Mouse (Mus musculus) spleen, adult 2 months (tissue): ENCODE measurements around the gene Fkbp9. TPM values are rescaled to one million over a fixed set of nuclear protein-coding genes. Genes with fewer than 3 reads are reported as not detected.

Source experiments
- DNase-seq, 2 experiments: peaks; one replicate each; pipeline versions ENCODE4 v3.0.0 to v3.0.0-alpha.2; 2012 to 2021; ENCODE audit warnings: low spot score in 2 of 2, low read depth in 1 of 2
- H3K27ac ChIP-seq: fragments of 200-500 bp; 2 replicates; pipeline ENCODE4 v1.5.1; 2012; ENCODE audit warnings: low read length, inconsistent platforms; ENCODE audit not compliant: insufficient read depth
- H3K27me3 ChIP-seq: fragments of 200-500 bp; 2 replicates; pipeline ENCODE4 v1.6.1; 2012; ENCODE audit warnings: mild to moderate bottlenecking, moderate library complexity, low read length, inconsistent platforms; ENCODE audit not compliant: control insufficient read depth, insufficient read depth
- H3K36me3 ChIP-seq: fragments of 200-500 bp; 2 replicates; pipeline ENCODE4 v1.6.1; 2012; ENCODE audit warnings: mild to moderate bottlenecking, low read length, inconsistent platforms; ENCODE audit not compliant: control insufficient read depth, insufficient read depth
- H3K4me1 ChIP-seq: fragments of 200-500 bp; 2 replicates; pipeline ENCODE4 v1.6.1; 2011; ENCODE audit warnings: inconsistent platforms; ENCODE audit not compliant: control insufficient read depth, insufficient read depth, insufficient read length
- H3K4me3 ChIP-seq: fragments of 200-500 bp; 2 replicates; pipeline ENCODE4 v1.5.1; 2011; ENCODE audit warnings: mild to moderate bottlenecking, inconsistent platforms; ENCODE audit not compliant: insufficient read depth, insufficient read length; ENCODE audit errors: extremely low read depth
- CTCF ChIP-seq: fragments of 200-500 bp; IDR thresholded peaks from 2 replicates; pipeline ENCODE4 v1.5.1; 2011; ENCODE audit warnings: mild to moderate bottlenecking, inconsistent platforms; ENCODE audit not compliant: insufficient read depth, insufficient read length, insufficient replicate concordance; ENCODE audit errors: extremely low read depth
- POLR2A ChIP-seq: fragments of 200-500 bp; IDR thresholded peaks from 2 replicates; pipeline ENCODE4 v1.6.1; 2011; ENCODE audit warnings: low read depth, low read length, inconsistent platforms
- WGBS: fragments of 180-500 bp; shearing (Covaris S2); methylation state at CpG from one replicate; pipeline ENCODE4 v1.1.7; 2018; 5-methylcytosine and 5-hydroxymethylcytosine counted together
- polyA plus RNA-seq: library from polyadenylated mRNA; depleted of rRNA; stranded (reverse); fragments of >200 nt; gene quantifications from 2 replicates; pipeline ENCODE4 v1.2.3, GENCODE M21; 2012; rRNA removed

The Fkbp9 gene
- 6.7 and 9.2 TPM in 2 replicates for polyA plus RNA-seq

GRCm38 (mm10) chr6:56831697-56832406, at the start of gene Fkbp9:
Fkbp9 (plus strand) TSS chr6:56832059.
- H3K4me3 ChIP-seq: peak within 1 kb of the TSS; percentile 51
- peak in 1 of 2 experiments; percentile 3 for DNase-seq
- H3K27ac ChIP-seq: no peak within 1 kb of the TSS
- WGBS: 3% methylated on average over 58 of the region's 58 CpGs
- H3K4me1 ChIP-seq: peaks cover 2% of the 10 kb centered on the region; the same call in 1 of the 2 replicates
- no peak for TF ChIP-seq POLR2A
- TF ChIP-seq CTCF: no peak
- H3K27me3 ChIP-seq: peaks cover 8% of the 10 kb centered on the region
- H3K36me3 ChIP-seq: no peaks in the 10 kb centered on the region

DNA sequence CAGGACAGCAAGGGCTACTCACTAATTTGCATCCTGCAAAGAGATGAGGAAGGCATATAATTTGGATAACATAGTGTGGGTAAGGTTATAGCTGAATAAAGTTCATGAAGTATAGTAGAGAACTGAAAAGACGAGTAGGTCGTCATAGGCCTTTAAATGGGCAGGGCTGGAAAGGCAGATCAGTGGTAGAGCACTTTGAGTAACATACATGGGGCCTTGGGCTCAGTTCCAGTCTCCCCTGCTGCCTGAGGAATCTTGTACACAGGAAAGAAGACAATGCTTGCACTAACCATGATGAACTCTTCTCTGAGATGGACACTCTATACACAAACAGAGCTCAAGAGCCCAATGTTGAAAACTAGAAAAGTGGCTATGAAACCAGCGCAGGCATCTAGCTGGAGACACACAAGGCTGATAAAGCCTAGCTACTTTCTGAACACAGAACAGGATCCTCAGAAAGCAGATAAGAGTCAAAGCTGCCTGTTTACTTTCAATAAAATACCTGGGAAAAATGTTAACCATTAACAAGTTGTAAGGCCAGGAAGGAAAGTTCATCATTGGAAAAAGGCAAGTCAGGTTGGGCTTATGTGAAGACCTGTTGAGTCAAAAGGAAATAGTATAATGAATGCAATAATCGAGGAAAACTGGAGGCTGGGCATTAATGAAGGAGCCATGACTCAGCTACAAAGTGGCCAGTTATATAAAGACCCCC, 48.1 kb upstream of the Fkbp9 start:
- Histone ChIP-seq H3K36me3 (peaks cover 25% of the 10 kb centered on the region), H3K4me3 (no peak overlapping the region), H3K27ac (no peak overlapping the region), H3K4me1 (peaks cover 3% of the 10 kb centered on the region; the same call in 1 of the 2 replicates), H3K27me3 (no peaks in the 10 kb centered on the region)
- TF ChIP-seq POLR2A (no peak), CTCF (no peak)
- DNase-seq: no peak
- WGBS: 80% methylated on average over 4 of the region's 4 CpGs

- H3K27ac ChIP-seq: no peak overlapping the region
- 72% methylated on average over 5 of the region's 5 CpGs for WGBS
- no peaks in the 10 kb centered on the region for H3K27me3 ChIP-seq
- no peak for TF ChIP-seq CTCF
- TF ChIP-seq POLR2A: no peak
- no peak overlapping the region for H3K4me3 ChIP-seq
- peaks cover 3% of the 10 kb centered on the region; the same call in 1 of the 2 replicates for H3K4me1 ChIP-seq
- H3K36me3 ChIP-seq: peaks cover 17% of the 10 kb centered on the region
- no peak for DNase-seq
These were observed 46.8 kb upstream of the Fkbp9 start for GRCm38 (mm10) chr6:56785068-56785467.

- no peak overlapping the region for H3K4me3 ChIP-seq
- no peaks in the 10 kb centered on the region for H3K27me3 ChIP-seq
- 72% methylated on average over 2 of the region's 2 CpGs for WGBS
- no peak overlapping the region for H3K27ac ChIP-seq
- TF ChIP-seq POLR2A: no peak
- TF ChIP-seq CTCF: no peak
- H3K36me3 ChIP-seq: peaks cover 14% of the 10 kb centered on the region
- DNase-seq: no peak
- peaks cover 6% of the 10 kb centered on the region; the same call in 1 of the 2 replicates for H3K4me1 ChIP-seq
These were observed 44.2 kb upstream of the Fkbp9 start for GRCm38 (mm10) chr6:56787668-56788067.

GRCm38 (mm10) chr6:56789336-56789735, 42.5 kb upstream of the Fkbp9 start:
- Histone ChIP-seq H3K27me3 (no peaks in the 10 kb centered on the region), H3K4me1 (peaks cover 13% of the 10 kb centered on the region; the same call in 1 of the 2 replicates), H3K4me3 (no peak overlapping the region), H3K27ac (no peak overlapping the region), H3K36me3 (peaks cover 10% of the 10 kb centered on the region; the same call in 1 of the 2 replicates)
- TF ChIP-seq CTCF (no peak), POLR2A (no peak)
- 79% methylated on average over 3 of the region's 3 CpGs for WGBS
- no peak for DNase-seq

DNA sequence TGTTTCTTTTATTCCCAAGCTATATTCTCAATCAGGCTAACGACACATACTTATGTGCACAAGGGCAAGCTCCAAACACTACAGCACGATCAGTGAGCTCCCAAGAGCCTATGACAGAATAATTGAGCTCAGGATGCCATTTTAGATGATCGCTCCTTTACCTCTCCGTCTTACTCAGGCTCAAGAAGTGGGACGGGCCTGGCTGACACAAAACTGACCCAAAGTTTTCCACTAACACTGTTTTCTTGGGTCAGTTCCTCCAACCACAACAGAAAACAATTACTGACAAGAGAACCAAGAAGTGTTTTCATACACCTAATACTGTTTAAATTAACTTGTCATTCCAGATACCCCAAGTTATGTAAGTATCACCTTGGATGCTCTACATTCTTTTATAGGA, 37.0 kb upstream of the Fkbp9 start:
- TF ChIP-seq POLR2A: no peak
- TF ChIP-seq CTCF: no peak
- H3K36me3 ChIP-seq: no peaks in the 10 kb centered on the region
- no peak for DNase-seq
- H3K4me1 ChIP-seq: peaks cover 21% of the 10 kb centered on the region
- no peak overlapping the region for H3K4me3 ChIP-seq
- H3K27ac ChIP-seq: no peak overlapping the region
- 86% methylated on average over 5 of the region's 5 CpGs for WGBS
- H3K27me3 ChIP-seq: no peaks in the 10 kb centered on the region

DNA sequence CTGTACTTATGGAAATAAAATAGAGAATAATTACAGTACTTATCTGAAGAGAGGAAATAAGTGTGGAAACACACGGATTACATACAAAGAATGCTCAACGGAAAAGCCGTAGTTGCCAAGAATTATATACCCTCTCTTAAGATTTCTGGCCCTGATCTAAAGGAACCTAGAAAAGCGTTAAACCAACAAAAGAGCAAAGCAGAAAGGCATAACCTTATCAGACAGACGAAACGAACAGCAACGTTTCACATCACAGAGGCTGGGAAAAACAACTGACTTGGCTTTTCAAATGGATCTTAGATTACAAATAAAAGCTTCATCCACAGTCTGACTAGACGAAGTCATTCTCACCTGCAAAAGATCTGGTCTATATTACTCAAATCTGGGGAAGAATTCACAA, 35.6 kb upstream of the Fkbp9 start:
- WGBS: 2% methylated on average over 8 of the region's 8 CpGs
- H3K27ac ChIP-seq: no peak overlapping the region
- TF ChIP-seq CTCF (no peak), POLR2A (no peak)
- DNase-seq: no peak
- H3K27me3 ChIP-seq: no peaks in the 10 kb centered on the region
- H3K36me3 ChIP-seq: no peaks in the 10 kb centered on the region
- peak overlapping the region; percentile 95 for H3K4me3 ChIP-seq
- peaks cover 21% of the 10 kb centered on the region for H3K4me1 ChIP-seq
